Mouse (Mus musculus) left cerebral cortex, adult 9 months (tissue): ENCODE data around the gene Olfr498.

Experiments
- DNase-seq, 2 experiments: peaks; one replicate each; pipeline ENCODE4 v3.0.0; 2022; ENCODE audit warnings: low spot score in 2 of 2

Gene Olfr498

DNA sequence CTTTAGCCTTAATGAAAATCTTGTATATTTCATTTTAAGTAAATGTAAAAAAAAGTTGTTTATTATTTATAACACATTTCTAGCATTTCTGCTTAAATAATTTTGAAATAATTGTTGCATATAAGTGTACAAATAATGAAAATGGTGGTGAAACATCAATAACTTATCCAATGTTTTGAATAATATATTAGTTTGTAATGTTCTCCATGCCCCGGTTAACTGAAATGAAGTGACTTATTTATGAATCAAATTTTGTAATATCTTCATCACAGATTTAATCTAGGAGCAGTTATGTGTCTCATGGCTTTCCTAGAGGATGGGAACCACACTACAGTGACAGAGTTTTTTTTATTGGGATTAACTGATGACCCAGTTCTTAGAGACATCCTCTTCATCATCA lies at the start of gene Olfr498:
Gene Olfr498 (plus strand): TSS at position 301 of the 400 bp plus-strand sequence.
- no peak for DNase-seq

DNA sequence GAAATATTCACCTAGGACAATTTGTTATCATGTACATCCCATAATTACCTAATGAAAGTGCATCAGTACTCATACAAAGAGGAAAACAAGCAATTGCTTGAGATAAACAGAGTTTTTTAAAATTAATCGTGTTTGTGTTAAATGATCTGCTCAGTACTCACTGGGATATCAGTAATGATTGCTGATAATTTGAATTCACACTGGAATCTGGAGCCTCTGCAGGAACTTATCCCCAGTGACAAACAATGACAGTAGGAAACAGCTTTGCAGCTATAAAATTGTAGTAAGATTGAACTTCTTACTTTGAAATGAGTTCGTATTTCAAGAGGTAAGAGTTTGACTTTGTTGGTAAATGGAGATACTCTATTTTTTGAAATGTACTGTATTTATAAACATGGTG lies 45.0 kb upstream of the Olfr498 start, which contains the start of gene Olfr497:
Gene Olfr497 (plus strand): TSS at position 301 of the 400 bp plus-strand sequence.
- no peak for DNase-seq
